Mouse (Mus musculus) spleen, postnatal 10 days (tissue): ENCODE results near the gene Retnla.
"Not testable (repeated sequence)": the region's sequence is repeated elsewhere in the genome, so short reads cannot be mapped to it uniquely, and the experiment has no call there.

Source experiments
- DNase-seq, 2 experiments: peaks; one replicate each; pipeline ENCODE4 v3.0.0; 2021 to 2022; ENCODE audit warnings: low spot score in 2 of 2

Retnla gene

GRCm38 (mm10) chr16:48842266-48842665 is at the start of gene Retnla:
Gene Retnla (plus strand): TSS chr16:48842551.
- DNase-seq, result no peak

- no peak for DNase-seq
These were observed 44.1 kb upstream of the Retnla start for GRCm38 (mm10) chr16:48798285-48798684.

- no peak for DNase-seq
These were observed 42.9 kb upstream of the Retnla start for GRCm38 (mm10) chr16:48799470-48799869.

GRCm38 (mm10) chr16:48800906-48801305 is 41.4 kb upstream of the Retnla start:
- no peak for DNase-seq

GRCm38 (mm10) chr16:48805412-48805811 is 36.9 kb upstream of the Retnla start:
- no peak for DNase-seq

GRCm38 (mm10) chr16:48806521-48806920 is 35.8 kb upstream of the Retnla start:
- no peak for DNase-seq

GRCm38 (mm10) chr16:48809374-48809773 is 33.0 kb upstream of the Retnla start:
- no peak for DNase-seq

GRCm38 (mm10) chr16:48811881-48812436 is 30.4 kb upstream of the Retnla start:
- no peak for DNase-seq

GRCm38 (mm10) chr16:48816695-48817094 is 25.7 kb upstream of the Retnla start, which contains the start of gene Retnlb:
Gene Retnlb (plus strand): TSS chr16:48816856.
- no peak for DNase-seq

- DNase-seq, result no peak
These were observed 23.8 kb upstream of the Retnla start for GRCm38 (mm10) chr16:48818524-48818923.

- DNase-seq, result no peak
These were observed 15.9 kb upstream of the Retnla start for GRCm38 (mm10) chr16:48826474-48826873.

GRCm38 (mm10) chr16:48827625-48828024 is 14.7 kb upstream of the Retnla start:
- DNase-seq, result no peak

- no peak for DNase-seq
These were observed 13.3 kb upstream of the Retnla start for GRCm38 (mm10) chr16:48829060-48829459.

- no peak for DNase-seq
These were observed 10.3 kb upstream of the Retnla start for GRCm38 (mm10) chr16:48832055-48832454.

- not testable (repeated sequence) for DNase-seq
These were observed 8.7 kb upstream of the Retnla start for GRCm38 (mm10) chr16:48833626-48834025.

- no peak for DNase-seq
These were observed 1.5 kb downstream of the Retnla start for GRCm38 (mm10) chr16:48843671-48844386.

GRCm38 (mm10) chr16:48865004-48865403 is 22.7 kb downstream of the Retnla start:
- DNase-seq, result peak in 1 of 2 experiments; percentile 15

GRCm38 (mm10) chr16:48867690-48868089 is 25.3 kb downstream of the Retnla start:
- no peak for DNase-seq

GRCm38 (mm10) chr16:48868663-48869062 is 26.3 kb downstream of the Retnla start:
- DNase-seq, result no peak

- no peak for DNase-seq
These were observed 27.3 kb downstream of the Retnla start for GRCm38 (mm10) chr16:48869671-48870070.

- no peak for DNase-seq
These were observed 29.4 kb downstream of the Retnla start for GRCm38 (mm10) chr16:48871754-48872153.

GRCm38 (mm10) chr16:48872321-48872720 is 30.0 kb downstream of the Retnla start, which contains the start of gene Retnlg:
Gene Retnlg (plus strand): TSS chr16:48872621.
- no peak for DNase-seq

GRCm38 (mm10) chr16:48890733-48891132 is 48.4 kb downstream of the Retnla start:
- DNase-seq, result no peak
